Mouse (Mus musculus) embryonic facial prominence, embryonic 10.5 days (tissue): ENCODE measurements around the gene Hs1bp3. TPM values are rescaled to one million over a fixed set of nuclear protein-coding genes. Genes with fewer than 3 reads are reported as not detected.

Experiments used
- DNase-seq: peaks from one replicate; pipeline ENCODE4 v3.0.0-alpha.2; 2017; ENCODE audit warnings: low spot score
- H3K27ac ChIP-seq: fragments of 300-500 bp; sonication (generic); replicated peaks from 2 replicates; pipeline ENCODE4 v1.5.1; 2016; ENCODE audit warnings: mild to moderate bottlenecking
- H3K27me3 ChIP-seq: fragments of 300-500 bp; sonication (generic); replicated peaks from 2 replicates; pipeline ENCODE4 v1.6.1; 2016; ENCODE audit warnings: low read depth, mild to moderate bottlenecking; ENCODE audit not compliant: poor library complexity, severe bottlenecking
- H3K36me3 ChIP-seq: fragments of 300-500 bp; sonication (generic); replicated peaks from 2 replicates; pipeline ENCODE4 v1.6.1; 2016; ENCODE audit warnings: mild to moderate bottlenecking, moderate library complexity
- H3K4me1 ChIP-seq: fragments of 300-500 bp; sonication (generic); 2 replicates; pipeline ENCODE4 v1.6.1; 2016
- H3K4me3 ChIP-seq: fragments of 300-500 bp; sonication (generic); 2 replicates; pipeline ENCODE4 v1.5.1; 2016; ENCODE audit warnings: mild to moderate bottlenecking, moderate library complexity
- H3K9me3 ChIP-seq: fragments of 300-500 bp; sonication (generic); 2 replicates; pipeline ENCODE4 v1.6.1; 2016; ENCODE audit warnings: mild to moderate bottlenecking
- WGBS: fragments of 180-500 bp; shearing (Covaris S2); methylation state at CpG from one replicate; pipeline ENCODE4 v1.1.7; 2016; 5-methylcytosine and 5-hydroxymethylcytosine counted together
- polyA plus RNA-seq: library from polyadenylated mRNA; unstranded; fragments of >200 nt; fragmentation: Nextera tagmentation; extraction: Ambion mirVana; gene quantifications from 2 replicates; pipeline ENCODE4 v1.2.1, GENCODE M21; 2016

Gene Hs1bp3
- 17.9 and 18.8 TPM in 2 replicates for polyA plus RNA-seq

GRCm38 (mm10) chr12:8313270-8313771 is at the start of gene Hs1bp3:
TSS of gene Hs1bp3 (plus strand) at chr12:8313432.
- peak within 1 kb of the TSS; percentile 69 for H3K4me3 ChIP-seq
- whole genome bisulfite sequencing, result under 1% methylated on average over 38 of the region's 38 CpGs
- H3K36me3 ChIP-seq, result peaks cover 14% of the 10 kb centered on the region
- no peaks in the 10 kb centered on the region for H3K9me3 ChIP-seq
- DNase-seq, result peak; percentile 94
- peaks cover 52% of the 10 kb centered on the region for H3K27me3 ChIP-seq
- H3K27ac ChIP-seq, result peak within 1 kb of the TSS; percentile 81
- H3K4me1 ChIP-seq, result peaks cover 28% of the 10 kb centered on the region

GRCm38 (mm10) chr12:8266311-8266710 is 46.9 kb upstream of the Hs1bp3 start:
- WGBS, result 92% methylated on average over 7 of the region's 7 CpGs
- no peak overlapping the region for H3K27ac ChIP-seq
- no peaks in the 10 kb centered on the region for H3K27me3 ChIP-seq
- no peak for DNase-seq
- peaks cover 4% of the 10 kb centered on the region; the same call in 1 of the 2 replicates for H3K4me1 ChIP-seq
- H3K4me3 ChIP-seq, result no peak overlapping the region
- H3K9me3 ChIP-seq, result no peaks in the 10 kb centered on the region
- H3K36me3 ChIP-seq, result peaks cover 5% of the 10 kb centered on the region; the same call in 1 of the 2 replicates

GRCm38 (mm10) chr12:8269627-8270026 is 43.6 kb upstream of the Hs1bp3 start:
- no peak for DNase-seq
- Histone ChIP-seq H3K27ac (no peak overlapping the region), H3K4me3 (no peak overlapping the region), H3K36me3 (peaks cover 5% of the 10 kb centered on the region; the same call in 1 of the 2 replicates), H3K27me3 (no peaks in the 10 kb centered on the region), H3K4me1 (no peaks in the 10 kb centered on the region), H3K9me3 (no peaks in the 10 kb centered on the region)
- 91% methylated on average over 11 of the region's 11 CpGs for WGBS

DNA sequence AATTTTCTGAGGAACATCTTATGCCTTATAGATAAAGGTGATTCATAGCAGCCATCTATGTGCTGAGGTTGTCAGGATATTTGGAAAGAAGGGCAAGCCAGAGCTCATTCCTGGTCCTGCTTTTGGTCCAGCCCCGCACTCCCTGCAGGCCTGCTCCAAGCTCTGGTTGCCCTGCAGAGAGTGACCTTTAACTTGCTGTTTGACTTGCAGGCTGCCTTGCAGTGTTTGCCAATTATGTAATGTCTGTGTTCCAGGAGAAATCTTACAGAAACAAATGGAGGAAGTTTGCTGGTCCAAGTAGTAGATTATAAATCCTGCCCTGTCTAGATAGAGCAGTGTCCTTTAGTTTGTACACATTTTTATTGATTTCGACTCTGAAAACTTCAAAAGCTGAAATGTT is 41.8 kb upstream of the Hs1bp3 start:
- WGBS, result 90% methylated on average over 2 of the region's 2 CpGs

GRCm38 (mm10) chr12:8273471-8274171 is 39.6 kb upstream of the Hs1bp3 start:
- no peak for DNase-seq
- Histone ChIP-seq H3K27me3 (no peaks in the 10 kb centered on the region), H3K9me3 (no peaks in the 10 kb centered on the region), H3K27ac (no peak overlapping the region), H3K36me3 (peaks cover 9% of the 10 kb centered on the region; the same call in 1 of the 2 replicates), H3K4me3 (no peak overlapping the region), H3K4me1 (no peaks in the 10 kb centered on the region)
- WGBS, result 94% methylated on average over 6 of the region's 6 CpGs

More for the DNA sequence above, 41.8 kb upstream of the Hs1bp3 start:
- Histone ChIP-seq H3K4me1 (no peaks in the 10 kb centered on the region), H3K27me3 (no peaks in the 10 kb centered on the region), H3K27ac (no peak overlapping the region), H3K9me3 (no peaks in the 10 kb centered on the region), H3K4me3 (no peak overlapping the region), H3K36me3 (peaks cover 5% of the 10 kb centered on the region; the same call in 1 of the 2 replicates)
- DNase-seq, result no peak

- peaks cover 6% of the 10 kb centered on the region; the same call in 1 of the 2 replicates for H3K36me3 ChIP-seq
- no peak overlapping the region for H3K4me3 ChIP-seq
- H3K27ac ChIP-seq, result no peak overlapping the region
- no peaks in the 10 kb centered on the region for H3K9me3 ChIP-seq
- no peaks in the 10 kb centered on the region for H3K27me3 ChIP-seq
- no peaks in the 10 kb centered on the region for H3K4me1 ChIP-seq
- 90% methylated on average over 4 of the region's 4 CpGs for WGBS
- DNase-seq, result no peak
Observed at GRCm38 (mm10) chr12:8275424-8275823, 37.8 kb upstream of the Hs1bp3 start.

- WGBS, result 81% methylated on average over 15 of the region's 15 CpGs
Observed at GRCm38 (mm10) chr12:8281225-8282017, 31.8 kb upstream of the Hs1bp3 start.

DNA sequence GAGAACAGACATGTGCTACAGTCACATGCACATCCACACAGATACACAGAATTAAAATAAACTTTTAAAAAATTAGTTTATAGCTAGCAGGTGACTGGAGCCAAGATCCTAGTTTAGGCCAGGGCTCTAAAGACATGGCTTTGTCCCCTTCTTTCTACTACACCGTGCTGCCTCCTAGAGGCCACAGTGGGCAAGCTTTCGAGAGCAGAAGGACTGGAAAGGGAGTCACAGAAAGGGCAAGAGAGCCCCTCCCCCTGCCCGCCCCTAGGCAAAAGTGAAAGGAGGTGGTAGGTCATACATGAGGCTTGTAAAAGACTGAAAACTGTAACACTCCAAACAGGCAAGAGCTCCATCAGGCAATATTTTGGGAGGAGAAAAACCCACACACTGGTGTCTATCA is 25.3 kb upstream of the Hs1bp3 start:
- Histone ChIP-seq H3K27me3 (0 out of 2 replicates have a peak, but pooled peaks cover 1% of the 10 kb centered on the region), H3K36me3 (peaks cover 13% of the 10 kb centered on the region), H3K9me3 (no peaks in the 10 kb centered on the region), H3K27ac (no peak overlapping the region), H3K4me3 (no peak overlapping the region), H3K4me1 (peaks cover 4% of the 10 kb centered on the region; the same call in 1 of the 2 replicates)
- DNase-seq, result no peak
- WGBS, result 72% methylated on average over 3 of the region's 3 CpGs

More at GRCm38 (mm10) chr12:8281225-8282017, 31.8 kb upstream of the Hs1bp3 start:
- Histone ChIP-seq H3K36me3 (peaks cover 29% of the 10 kb centered on the region), H3K27me3 (no peaks in the 10 kb centered on the region), H3K9me3 (no peaks in the 10 kb centered on the region), H3K27ac (no peak overlapping the region), H3K4me1 (peaks cover 3% of the 10 kb centered on the region; the same call in 1 of the 2 replicates), H3K4me3 (no peak overlapping the region)
- DNase-seq, result no peak

DNA sequence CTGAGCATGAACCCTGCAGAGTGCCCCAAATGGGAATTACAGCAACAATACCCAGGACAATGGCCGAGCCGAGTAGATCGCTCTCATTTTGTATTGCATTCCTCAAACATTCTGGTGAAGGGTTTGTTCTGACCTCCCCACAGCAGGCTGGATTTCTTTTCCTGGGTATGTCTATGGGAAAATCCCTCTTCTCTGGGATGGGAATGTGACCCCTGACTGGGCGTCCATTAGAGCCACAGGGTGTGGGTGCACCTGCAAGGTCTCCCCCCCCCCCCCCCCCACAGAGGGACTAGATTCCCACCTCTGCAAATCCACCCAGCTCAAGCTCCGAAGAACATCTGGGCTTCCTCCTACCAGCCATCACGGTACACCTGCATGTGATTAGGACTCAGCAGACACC is 24.1 kb upstream of the Hs1bp3 start:
- H3K9me3 ChIP-seq, result no peaks in the 10 kb centered on the region
- H3K27ac ChIP-seq, result no peak overlapping the region
- WGBS, result 82% methylated on average over 6 of the region's 6 CpGs
- H3K27me3 ChIP-seq, result peaks cover 12% of the 10 kb centered on the region; the same call in 1 of the 2 replicates
- H3K4me1 ChIP-seq, result peaks cover 4% of the 10 kb centered on the region; the same call in 1 of the 2 replicates
- peaks cover 6% of the 10 kb centered on the region; the same call in 1 of the 2 replicates for H3K36me3 ChIP-seq
- no peak overlapping the region for H3K4me3 ChIP-seq
- DNase-seq, result no peak

- Histone ChIP-seq H3K27me3 (peaks cover 16% of the 10 kb centered on the region), H3K4me3 (no peak overlapping the region), H3K36me3 (peaks cover 2% of the 10 kb centered on the region; the same call in 1 of the 2 replicates), H3K4me1 (peaks cover 4% of the 10 kb centered on the region; the same call in 1 of the 2 replicates), H3K9me3 (no peaks in the 10 kb centered on the region), H3K27ac (no peak overlapping the region)
- DNase-seq, result no peak
- WGBS, result 87% methylated on average over 8 of the region's 8 CpGs
Observed at GRCm38 (mm10) chr12:8289499-8289898, 23.7 kb upstream of the Hs1bp3 start.

- H3K9me3 ChIP-seq, result no peaks in the 10 kb centered on the region
- DNase-seq, result no peak
- H3K4me3 ChIP-seq, result no peak overlapping the region
- no peak overlapping the region for H3K27ac ChIP-seq
- 71% methylated on average over 15 of the region's 15 CpGs for WGBS
- H3K4me1 ChIP-seq, result peaks cover 4% of the 10 kb centered on the region; the same call in 1 of the 2 replicates
- H3K27me3 ChIP-seq, result peaks cover 35% of the 10 kb centered on the region
- no peaks in the 10 kb centered on the region; the same call in 1 of the 2 replicates for H3K36me3 ChIP-seq
Observed at GRCm38 (mm10) chr12:8291157-8291853, 21.9 kb upstream of the Hs1bp3 start.
